Mouse (Mus musculus) small intestine, adult 2 months (tissue): ENCODE results near the gene Ndufs7.

Source experiments
- CTCF ChIP-seq: fragments of 200-500 bp; IDR thresholded peaks from 2 replicates; pipeline ENCODE4 v1.5.1; 2012; ENCODE audit warnings: low read depth, mild to moderate bottlenecking, control low read depth, inconsistent platforms, low read length, moderate library complexity, mixed read lengths; ENCODE audit not compliant: insufficient replicate concordance, insufficient read length; ENCODE audit errors: extremely low read depth
- POLR2A ChIP-seq: fragments of 200-500 bp; IDR thresholded peaks from 2 replicates; pipeline ENCODE4 v1.6.1; 2012; ENCODE audit warnings: low read depth, mild to moderate bottlenecking, control low read depth, inconsistent platforms, low read length, moderate library complexity

- no peak for TF ChIP-seq CTCF
- no peak for TF ChIP-seq POLR2A
Observed at GRCm38 (mm10) chr10:80204055-80204454, 44.9 kb upstream of the Ndufs7 start.
